Mouse (Mus musculus) urinary bladder, adult 2 months (tissue): ENCODE data around the gene Polm. TPM values are rescaled to one million over a fixed set of nuclear protein-coding genes. Genes with fewer than 3 reads are reported as not detected.

Experiments used
- polyA plus RNA-seq: library from polyadenylated mRNA; depleted of rRNA; stranded (reverse); fragments of >200 nt; gene quantifications from 2 replicates; pipeline ENCODE4 v1.2.3, GENCODE M21; 2012; rRNA removed

Gene Polm
- polyA plus RNA-seq, 1 experiment = 30.4 TPM

Other genes with a start within 250 kb of the Polm start
- 81.2 and 82.7 TPM in 2 replicates for gene Mrps24, start 122.3 kb downstream of the Polm start, polyA plus RNA-seq
- 20.2 and 21.0 TPM in 2 replicates for gene Urgcp, start 75.6 kb downstream of the Polm start, polyA plus RNA-seq
- gene Dbnl, start 49.5 kb downstream of the Polm start, polyA plus RNA-seq = 97.5 and 103 TPM in 2 replicates
- gene Pgam2, start 34.3 kb downstream of the Polm start, polyA plus RNA-seq = 0.58 and 0.75 TPM in 2 replicates
- 110 and 160 TPM in 2 replicates for gene Aebp1, start 23.9 kb upstream of the Polm start, polyA plus RNA-seq
- gene Pold2, start 40.3 kb upstream of the Polm start, polyA plus RNA-seq = 36.4 and 43.2 TPM in 2 replicates
- 1.4 and 3.7 TPM in 2 replicates for gene Myl7, start 60.8 kb upstream of the Polm start, polyA plus RNA-seq
- 0.03 and 0.08 TPM in 2 replicates for gene Gck, start 112.1 kb upstream of the Polm start, polyA plus RNA-seq
- 35.5 and 45.1 TPM in 2 replicates for gene Ykt6, start 117.7 kb upstream of the Polm start, polyA plus RNA-seq
- 3.0 and 3.9 TPM in 2 replicates for gene Camk2b, start 228.3 kb upstream of the Polm start, polyA plus RNA-seq